Mouse (Mus musculus) urinary bladder, postnatal 4 days (tissue): ENCODE data around the gene Chac1.

Experiments used
- DNase-seq, 2 experiments: peaks; one replicate each; pipeline ENCODE4 v3.0.0; 2021 to 2022; ENCODE audit warnings: low spot score in 2 of 2

Chac1 gene

DNA sequence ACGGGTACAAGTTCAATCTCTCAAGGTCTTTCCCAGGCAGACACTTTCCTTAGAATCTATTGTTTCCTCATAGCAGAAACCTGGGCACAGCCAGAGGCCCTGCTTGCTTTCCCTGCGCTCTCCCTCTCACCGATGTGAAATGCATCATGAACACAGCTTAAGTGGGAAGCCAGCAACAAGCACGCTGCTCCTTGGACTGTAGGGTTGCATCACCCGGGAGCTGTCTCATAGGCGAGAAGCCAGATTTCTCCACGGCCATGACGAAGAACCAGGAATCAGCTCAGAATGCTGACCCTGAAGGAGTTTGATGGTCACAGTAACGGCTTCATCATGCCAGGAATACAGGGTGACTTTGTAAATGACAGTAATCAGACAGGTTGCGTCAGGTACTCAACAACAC, 19.1 kb downstream of the Chac1 start:
- DNase-seq: no peak

DNA sequence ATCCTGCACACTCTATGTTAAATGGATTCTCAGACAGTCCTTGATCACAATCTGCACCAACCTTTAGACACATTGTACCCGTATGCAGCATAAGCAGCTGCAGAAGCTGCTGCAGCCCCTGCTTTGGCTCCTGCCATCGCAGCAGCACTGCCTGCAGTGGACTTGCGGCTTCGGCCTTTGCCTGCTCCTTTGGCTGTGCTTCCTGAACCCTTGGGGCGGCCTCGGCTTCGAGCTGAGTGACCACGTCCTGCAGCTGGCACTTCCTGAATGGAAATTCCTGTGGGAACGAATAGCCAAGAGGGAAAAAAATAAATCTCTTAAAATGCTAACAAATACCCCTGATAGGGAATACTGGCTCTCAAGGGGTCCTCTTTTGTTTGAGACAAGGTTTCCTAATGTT, 26.3 kb downstream of the Chac1 start:
- no peak for DNase-seq

DNA sequence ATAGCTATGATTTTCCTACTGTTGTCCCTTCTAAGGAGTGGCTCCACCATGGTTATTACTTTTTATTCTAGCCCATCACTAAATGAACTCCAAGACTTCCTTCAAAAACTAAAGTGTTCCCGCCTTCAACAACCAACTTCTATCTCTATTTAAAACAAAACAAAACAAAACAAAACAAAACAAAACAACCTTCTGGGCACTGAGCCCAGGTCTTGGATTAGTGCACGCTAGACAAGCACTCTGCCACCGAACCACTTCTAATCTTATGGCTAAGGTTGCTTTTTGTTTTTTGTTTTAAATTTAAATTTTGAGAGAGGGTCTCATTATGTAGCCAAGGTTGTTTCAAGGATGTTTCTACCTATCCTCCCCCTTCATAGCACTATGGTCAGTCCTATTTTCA, 26.8 kb downstream of the Chac1 start:
- no peak for DNase-seq

DNA sequence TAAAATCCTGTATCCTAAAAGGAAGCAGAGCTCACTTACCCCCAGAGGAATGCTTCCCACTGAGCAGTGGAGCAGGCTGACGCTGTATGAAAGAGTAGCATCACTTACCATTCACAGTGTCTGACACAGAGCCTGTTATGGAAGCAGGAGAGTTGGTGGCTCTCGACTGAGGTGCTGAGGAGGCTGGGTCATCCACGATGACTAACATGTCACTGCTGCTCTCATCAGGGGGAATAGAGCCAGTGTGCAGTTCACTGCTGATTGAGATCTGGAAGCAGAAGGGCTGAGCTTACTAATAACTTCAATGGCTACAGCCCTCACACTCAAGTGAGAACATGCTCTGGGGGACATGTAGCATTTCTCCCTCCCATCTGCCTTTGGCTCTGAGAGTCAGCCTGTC, 28.4 kb downstream of the Chac1 start:
- DNase-seq: no peak

DNA sequence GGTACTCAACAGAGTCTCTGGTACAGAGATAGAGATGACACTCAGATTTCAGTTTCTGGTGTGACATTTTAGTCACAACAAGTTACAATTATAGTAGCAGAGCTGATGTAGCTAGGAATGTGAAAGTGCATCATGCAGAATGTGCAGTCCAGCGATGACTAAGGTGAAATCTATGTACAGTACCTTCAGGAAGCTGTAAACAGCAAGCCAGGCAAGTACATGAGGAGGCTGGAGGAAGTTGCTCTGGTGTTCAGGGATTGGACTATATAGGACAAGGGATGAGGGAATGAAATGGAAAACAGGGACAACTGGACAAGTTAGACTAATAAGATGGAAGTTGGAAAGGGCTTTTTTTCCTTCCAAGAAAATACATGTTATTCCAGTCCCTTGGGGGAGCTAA, 37.2 kb downstream of the Chac1 start:
- DNase-seq: no peak

DNA sequence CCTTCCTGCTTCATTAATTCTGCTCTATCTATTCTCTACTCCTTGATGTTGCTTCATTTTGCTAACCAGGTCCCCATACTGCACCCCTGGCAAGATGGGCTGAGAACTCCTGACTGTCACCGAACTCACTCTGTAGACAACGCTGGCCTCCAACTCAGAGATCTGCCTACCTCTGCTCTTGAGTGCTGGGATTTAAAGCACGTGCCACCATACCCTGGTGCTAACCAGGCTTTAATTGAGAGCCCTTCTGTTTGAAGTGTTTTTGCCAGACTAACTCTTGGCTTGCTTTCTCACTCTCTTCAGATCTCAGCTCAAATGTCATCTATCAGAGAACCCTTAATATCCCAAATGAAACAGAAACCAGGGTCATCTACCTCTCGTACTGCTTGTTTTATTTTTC, 39.0 kb downstream of the Chac1 start:
- DNase-seq: no peak

DNA sequence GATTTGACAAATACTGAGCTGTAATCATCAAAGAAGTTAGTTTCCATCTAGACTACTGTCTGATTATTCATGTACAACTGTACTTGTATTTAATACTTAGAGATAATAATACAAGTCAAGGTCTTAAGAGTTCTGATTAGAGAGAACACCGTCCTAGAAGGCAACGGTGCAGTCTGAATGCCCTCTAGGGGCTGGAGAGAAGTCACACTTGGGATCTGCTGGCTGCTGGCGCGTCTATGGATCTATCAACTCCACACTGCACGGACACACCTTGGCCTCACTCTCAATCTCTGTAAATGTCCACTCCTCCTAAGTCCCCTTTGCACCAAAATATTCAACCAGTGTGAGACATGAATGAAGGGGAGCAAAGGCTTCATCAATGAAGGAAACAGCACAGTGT, 47.2 kb downstream of the Chac1 start:
- no peak for DNase-seq

DNA sequence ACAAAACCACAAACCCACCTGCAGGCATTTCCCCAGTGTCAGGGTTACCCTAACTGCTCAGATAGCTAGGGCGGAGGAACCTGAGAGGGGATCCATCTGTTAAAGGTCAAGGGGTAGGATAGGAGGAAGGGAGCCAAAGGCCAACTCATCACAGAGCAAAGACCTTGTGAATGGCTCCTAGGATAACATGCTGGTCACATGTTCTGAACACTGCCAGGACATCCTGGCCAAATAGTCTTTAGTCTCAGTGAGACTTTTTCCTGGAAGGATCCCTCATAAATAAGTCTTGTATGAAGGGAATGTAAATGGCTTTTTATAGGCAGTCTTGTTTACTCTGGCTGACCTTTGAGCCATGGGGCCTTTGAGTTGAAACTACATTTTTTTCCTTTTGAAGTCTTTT, 47.6 kb downstream of the Chac1 start:
- no peak for DNase-seq

DNA sequence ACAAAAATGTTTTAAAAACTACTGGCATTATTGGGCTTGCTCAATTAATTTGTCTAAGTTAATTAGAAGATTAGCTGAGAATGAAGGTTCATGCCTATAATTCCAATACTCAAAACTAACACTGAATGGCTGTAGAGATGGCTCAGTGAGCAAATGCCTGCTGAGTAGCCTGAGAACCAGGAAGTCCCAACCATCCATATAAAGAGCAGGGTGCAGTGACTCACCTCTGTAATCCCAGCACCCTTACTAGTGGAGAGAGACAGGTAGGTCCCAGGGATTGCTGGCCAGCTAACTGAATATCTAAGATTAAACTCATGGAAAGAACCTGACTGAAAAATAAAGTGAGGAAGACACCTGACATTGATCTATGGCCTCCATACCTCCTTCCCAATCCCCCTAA, 48.3 kb downstream of the Chac1 start:
- DNase-seq: no peak
